ENCODE assay signal across 9 mouse cellular contexts in genomic region chr15:93336658-93336924, GRCm38 (mm10). TPM values are rescaled to one million over a fixed set of nuclear protein-coding genes. Genes with fewer than 3 reads are reported as not detected.
DNase-seq lines count a peak whose midpoint lies in the region; ATAC-seq and TF ChIP-seq lines count a peak whose summit lies in the region.
"Had no signal": no experiment of that assay in that cellular context is flagged by ENCODE, and none has a peak within 500 bp of the region (broad histone marks: within the 10 kb centered on the region; RNA-seq: fewer than 3 reads in every experiment).

No protein-coding gene starts in this region.

- no peak for TF ChIP-seq POLR2A in bone marrow macrophage, adult 2 months (IDR thresholded peaks at IDR 0.05; ENCODE audit: borderline replicate concordance, low read depth, low read length)

- peak overlapping the region; percentile 95 for H3K9ac ChIP-seq in kidney, embryonic 14.5 days (ENCODE audit: low read depth, low read length)
- H3K9ac ChIP-seq in hindbrain, embryonic 12.5 days = peak overlapping the region; percentile 94
- peak overlapping the region; percentile 92 for H3K9ac ChIP-seq in midbrain, embryonic 12.5 days (replicated peaks)

- peak overlapping the region; percentile 77 for H3K4me3 ChIP-seq in kidney, embryonic 14.5 days (ENCODE audit: low read length)
- peak overlapping the region; percentile 94 for H3K4me3 ChIP-seq in bone marrow macrophage, adult 2 months (ENCODE audit: insufficient read depth, low read length)
- peak overlapping the region; percentile 77 for H3K4me3 ChIP-seq in hindbrain, embryonic 12.5 days
- peak overlapping the region; percentile 82 for H3K4me3 ChIP-seq in midbrain, embryonic 12.5 days

- TF ChIP-seq CTCF in bone marrow macrophage, adult 2 months (IDR thresholded peaks at IDR 0.05; ENCODE audit: low read depth, low read length) = no peak

- peak overlapping the region; percentile 83; the same call in 1 of the 2 replicates for H3K27ac ChIP-seq in kidney, embryonic 14.5 days (ENCODE audit: low read depth, low read length)
- no peak overlapping the region for H3K27ac ChIP-seq in bone marrow macrophage, adult 2 months (ENCODE audit: insufficient read depth, low read depth, low read length)
- peak overlapping the region; percentile 95 for H3K27ac ChIP-seq in hindbrain, embryonic 12.5 days
- peak overlapping the region; percentile 93 for H3K27ac ChIP-seq in midbrain, embryonic 12.5 days (replicated peaks)

- peak overlapping the region; percentile 62 for H3K4me2 ChIP-seq in kidney, embryonic 14.5 days (replicated peaks; ENCODE audit: low read depth, low read length)
- peak overlapping the region; percentile 83 for H3K4me2 ChIP-seq in hindbrain, embryonic 12.5 days (replicated peaks)
- peak overlapping the region; percentile 75 for H3K4me2 ChIP-seq in midbrain, embryonic 12.5 days (replicated peaks)

- H3K27me3 ChIP-seq in kidney, embryonic 14.5 days (ENCODE audit: control insufficient read depth, insufficient read depth, low read length) = no peaks in the 10 kb centered on the region
- H3K27me3 ChIP-seq in hindbrain, embryonic 12.5 days = no peaks in the 10 kb centered on the region
- no peaks in the 10 kb centered on the region for H3K27me3 ChIP-seq in midbrain, embryonic 12.5 days
- H3K27me3 ChIP-seq: Patski had no signal

- 0 out of 2 replicates have a peak, but pooled peaks cover 6% of the 10 kb centered on the region for H3K4me1 ChIP-seq in kidney, embryonic 14.5 days (ENCODE audit: control insufficient read depth, insufficient read depth, low read length)
- H3K4me1 ChIP-seq in bone marrow macrophage, adult 2 months (ENCODE audit: control insufficient read depth, insufficient read depth, low read length) = peaks cover 12% of the 10 kb centered on the region
- H3K4me1 ChIP-seq in hindbrain, embryonic 12.5 days = peaks cover 20% of the 10 kb centered on the region
- H3K4me1 ChIP-seq in midbrain, embryonic 12.5 days = peaks cover 17% of the 10 kb centered on the region

- WGBS in kidney, embryonic 14.5 days = 0% methylated on average over 3 of the region's 52 CpGs
- WGBS in hindbrain, embryonic 12.5 days = 0% methylated on average over 20 of the region's 52 CpGs
- WGBS in midbrain, embryonic 12.5 days = under 1% methylated on average over 23 of the region's 52 CpGs

- peaks cover 9% of the 10 kb centered on the region; the same call in 1 of the 2 replicates for H3K36me3 ChIP-seq in kidney, embryonic 14.5 days (ENCODE audit: control insufficient read depth, insufficient read depth, low read length)
- H3K36me3 ChIP-seq in hindbrain, embryonic 12.5 days = peaks cover 8% of the 10 kb centered on the region
- peaks cover 6% of the 10 kb centered on the region; the same call in 1 of the 2 replicates for H3K36me3 ChIP-seq in midbrain, embryonic 12.5 days

- DNase-seq in kidney, adult 8-10 months = no peak
- DNase-seq in natural killer cell, adult 2 months (ENCODE audit: low spot score in 2 of 2) = no peak
- DNase-seq in layer of hippocampus, adult 11-12 months (ENCODE audit: low spot score) = no peak
- no peak for DNase-seq in adrenal gland, postnatal 4 days (ENCODE audit: low spot score in 2 of 2)

- no peaks in the 10 kb centered on the region for H3K9me3 ChIP-seq in kidney, embryonic 14.5 days (ENCODE audit: control insufficient read depth, low read length)
- H3K9me3 ChIP-seq in hindbrain, embryonic 12.5 days (replicated peaks) = no peaks in the 10 kb centered on the region
- no peaks in the 10 kb centered on the region for H3K9me3 ChIP-seq in midbrain, embryonic 12.5 days

- no peak; the same call in 1 of the 2 replicates for ATAC-seq in kidney, embryonic 14.5 days (ENCODE audit: low FRiP score, low TSS enrichment)
- ATAC-seq in hindbrain, embryonic 12.5 days (ENCODE audit: low FRiP score) = no peak
- ATAC-seq in midbrain, embryonic 12.5 days (ENCODE audit: low FRiP score, low read depth) = peak; percentile 69

RNA-seq across cellular contexts. Expression of gene Yaf2, which starts 0.1 kb away (rescaled TPM):
- 114 and 116 TPM in 2 replicates for polyA plus RNA-seq in kidney, embryonic 14.5 days (2014; fragmentation: Nextera tagmentation; extraction: Ambion mirVana)
- polyA plus RNA-seq in bone marrow macrophage, adult 2 months (2012; ENCODE audit: insufficient read depth, insufficient read length, missing spikeins) = 23.5 and 23.6 TPM in 2 replicates
- polyA plus RNA-seq in hindbrain, embryonic 12.5 days (2016; fragmentation: Nextera tagmentation; extraction: Ambion mirVana) = 98.1 and 99.1 TPM in 2 replicates
- polyA plus RNA-seq in midbrain, embryonic 12.5 days (2016; fragmentation: Nextera tagmentation; extraction: Ambion mirVana) = 95.7 and 98.0 TPM in 2 replicates
- total RNA-seq in adrenal gland, postnatal 4 days (2021) = 10 to 100 TPM; 43.3 to 47.6 TPM
